Mouse (Mus musculus) bone marrow, adult 2 months (tissue): ENCODE measurements around the gene Prdx3. TPM values are rescaled to one million over a fixed set of nuclear protein-coding genes. Genes with fewer than 3 reads are reported as not detected.

Experiments used
- H3K27ac ChIP-seq: fragments of 200-500 bp; 2 replicates; pipeline ENCODE4 v1.5.1; 2012; ENCODE audit warnings: low read depth, mild to moderate bottlenecking, control low read depth, inconsistent platforms, low read length; ENCODE audit not compliant: control insufficient read depth, poor library complexity, insufficient read depth
- H3K4me1 ChIP-seq: fragments of 200-500 bp; 2 replicates; pipeline ENCODE4 v1.6.1; 2011; ENCODE audit warnings: low read length; ENCODE audit not compliant: control insufficient read depth, insufficient read depth
- H3K4me3 ChIP-seq: fragments of 200-500 bp; replicated peaks from 2 replicates; pipeline ENCODE3; 2011; ENCODE audit warnings: mild to moderate bottlenecking, low read depth, low read length, control low read depth; ENCODE audit not compliant: control insufficient read depth
- CTCF ChIP-seq: fragments of 200-500 bp; IDR thresholded peaks from 2 replicates; pipeline ENCODE4 v1.5.1; 2011; ENCODE audit warnings: low read length, control low read depth; ENCODE audit not compliant: control insufficient read depth, insufficient read depth
- POLR2A ChIP-seq: fragments of 200-500 bp; IDR thresholded peaks from 2 replicates; pipeline ENCODE4 v1.6.1; 2011; ENCODE audit warnings: low read depth, mild to moderate bottlenecking, control low read depth, low read length, borderline replicate concordance; ENCODE audit not compliant: control insufficient read depth
- WGBS: fragments of 180-500 bp; shearing (Covaris S2); methylation state at CpG from one replicate; pipeline ENCODE4 v1.1.7; 2018; 5-methylcytosine and 5-hydroxymethylcytosine counted together
- polyA plus RNA-seq: library from polyadenylated mRNA; stranded (reverse); fragments of >200 nt; gene quantifications from 2 replicates; pipeline ENCODE4 v1.2.4, GENCODE M21; 2011; ENCODE audit warnings: low replicate concordance; ENCODE audit not compliant: missing spikeins, insufficient read depth, insufficient read length

Prdx3 gene
- polyA plus RNA-seq, 1 experiment: 72.6 TPM

- no peaks in the 10 kb centered on the region for H3K4me1 ChIP-seq
- no peak overlapping the region for H3K4me3 ChIP-seq
- WGBS: 57% methylated on average over 3 of the region's 3 CpGs
- TF ChIP-seq POLR2A (no peak), CTCF (no peak)
- no peak overlapping the region for H3K27ac ChIP-seq
Observed at GRCm38 (mm10) chr19:60895251-60895880, 21.0 kb upstream of the Prdx3 start.

GRCm38 (mm10) chr19:60891934-60892547 is 17.7 kb upstream of the Prdx3 start:
- 16% methylated on average over 1 of the region's 1 CpGs for WGBS
- Histone ChIP-seq H3K4me3 (no peak overlapping the region), H3K4me1 (no peaks in the 10 kb centered on the region), H3K27ac (no peak overlapping the region)
- TF ChIP-seq CTCF: peak; percentile 96
- TF ChIP-seq POLR2A: no peak

GRCm38 (mm10) chr19:60891123-60891470 is 16.7 kb upstream of the Prdx3 start:
- Histone ChIP-seq H3K4me1 (no peaks in the 10 kb centered on the region), H3K4me3 (no peak overlapping the region), H3K27ac (no peak overlapping the region)
- 24% methylated on average over 5 of the region's 5 CpGs for WGBS
- TF ChIP-seq CTCF: no peak
- TF ChIP-seq POLR2A: no peak

- Histone ChIP-seq H3K4me3 (peak overlapping the region; percentile 76), H3K4me1 (no peaks in the 10 kb centered on the region), H3K27ac (peak overlapping the region; percentile 63)
- TF ChIP-seq CTCF (no peak), POLR2A (no peak)
- under 1% methylated on average over 41 of the region's 41 CpGs for WGBS
Observed at GRCm38 (mm10) chr19:60890391-60891122, 16.2 kb upstream of the Prdx3 start.

- TF ChIP-seq POLR2A (peak; percentile 81; the same call in 1 of the 2 replicates), CTCF (peak; percentile 85)
- H3K27ac ChIP-seq: peak within 1 kb of the TSS; percentile 99
- H3K4me1 ChIP-seq: no peaks in the 10 kb centered on the region
- WGBS: under 1% methylated on average over 55 of the region's 55 CpGs
- peak within 1 kb of the TSS; percentile 76 for H3K4me3 ChIP-seq
Observed at GRCm38 (mm10) chr19:60889714-60890315, 15.5 kb upstream of the Prdx3 start, which contains the start of gene Grk5. Grk5 (plus strand) TSS chr19:60889749.

GRCm38 (mm10) chr19:60889101-60889713 is 14.9 kb upstream of the Prdx3 start:
- Histone ChIP-seq H3K4me3 (peak overlapping the region; percentile 76), H3K4me1 (no peaks in the 10 kb centered on the region), H3K27ac (peak overlapping the region; percentile 99)
- TF ChIP-seq POLR2A: no peak
- no peak for TF ChIP-seq CTCF
- 11% methylated on average over 17 of the region's 17 CpGs for WGBS

GRCm38 (mm10) chr19:60887637-60888036 is 13.3 kb upstream of the Prdx3 start:
- TF ChIP-seq CTCF (no peak), POLR2A (no peak)

More at GRCm38 (mm10) chr19:60887637-60888036, 13.3 kb upstream of the Prdx3 start:
- H3K27ac ChIP-seq: no peak overlapping the region
- H3K4me3 ChIP-seq: no peak overlapping the region
- H3K4me1 ChIP-seq: no peaks in the 10 kb centered on the region
- WGBS: 70% methylated on average over 2 of the region's 2 CpGs
